Mouse (Mus musculus) R1 (cell line): Measurements from ENCODE around the gene Mtrf1l.
A peak's percentile ranks its signal among the peaks of the same experiment; 100 is the strongest.

Experiments
- DNase-seq: peaks from one replicate; pipeline ENCODE4 v3.0.0-alpha.2; 2018; ENCODE audit warnings: low read depth, low spot score

Mtrf1l gene

DNA sequence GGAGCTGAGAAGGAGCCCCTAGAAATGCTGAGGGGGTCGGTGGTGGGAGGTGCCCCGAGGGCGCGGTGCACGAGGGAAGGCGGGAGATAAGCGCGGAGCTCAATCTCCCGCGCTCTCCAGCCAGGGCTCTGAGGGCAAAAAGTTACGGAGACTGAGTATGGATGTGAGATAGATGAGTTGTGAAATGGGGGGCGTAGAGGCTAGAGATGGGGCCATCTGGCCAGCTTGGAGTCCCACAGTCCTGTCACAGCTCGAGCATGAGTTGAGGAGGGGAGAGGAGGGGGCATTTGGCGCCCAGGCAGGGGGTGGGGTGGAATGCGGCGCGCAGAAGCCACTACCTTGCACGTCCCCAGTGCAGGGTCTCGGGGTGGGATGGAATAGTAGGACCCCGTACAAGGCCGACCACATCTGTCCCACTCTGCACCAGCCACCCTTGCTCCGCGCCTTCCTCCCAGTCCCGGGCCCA lies 19.0 kb downstream of the Mtrf1l start:
- peak; percentile 51 for DNase-seq

DNA sequence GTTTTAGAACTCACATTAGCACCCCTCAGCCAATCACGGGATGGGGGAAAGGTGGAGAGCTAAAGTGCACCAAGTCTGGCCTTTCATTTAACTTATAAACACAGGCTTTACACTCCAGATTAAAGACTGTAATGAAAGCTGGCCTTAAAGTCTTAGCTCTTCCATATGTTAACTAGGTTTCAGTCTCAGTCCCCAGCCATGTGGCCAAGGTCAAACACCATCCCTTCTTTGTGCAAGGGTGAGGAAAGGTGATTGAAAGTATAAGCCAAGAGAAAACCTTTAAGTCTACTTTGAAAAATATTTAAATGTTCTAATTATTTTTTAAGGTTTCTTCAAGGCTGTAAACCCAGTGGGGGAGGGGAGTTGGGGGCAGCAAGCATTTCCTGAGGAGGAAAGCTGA lies 20.0 kb downstream of the Mtrf1l start:
- no peak for DNase-seq

DNA sequence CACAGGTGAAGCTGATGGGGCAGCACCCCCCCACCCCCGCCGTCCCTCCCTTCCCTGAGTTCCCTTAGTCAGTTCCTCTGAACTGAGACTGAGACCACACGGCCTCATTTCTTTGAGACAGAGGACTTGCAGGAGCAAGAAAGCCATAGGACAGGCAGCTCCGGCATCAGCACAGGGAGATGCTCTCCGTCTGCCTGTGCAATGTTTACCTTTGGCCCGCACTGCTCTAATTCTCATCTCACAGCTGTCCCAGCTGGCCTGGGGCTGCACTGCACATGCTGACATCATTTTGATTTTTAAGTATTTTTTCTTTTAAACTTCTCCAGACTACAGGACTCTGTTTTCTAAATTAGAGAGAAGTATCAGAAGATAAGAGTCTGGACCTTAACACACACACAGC lies 20.8 kb downstream of the Mtrf1l start:
- DNase-seq = no peak

DNA sequence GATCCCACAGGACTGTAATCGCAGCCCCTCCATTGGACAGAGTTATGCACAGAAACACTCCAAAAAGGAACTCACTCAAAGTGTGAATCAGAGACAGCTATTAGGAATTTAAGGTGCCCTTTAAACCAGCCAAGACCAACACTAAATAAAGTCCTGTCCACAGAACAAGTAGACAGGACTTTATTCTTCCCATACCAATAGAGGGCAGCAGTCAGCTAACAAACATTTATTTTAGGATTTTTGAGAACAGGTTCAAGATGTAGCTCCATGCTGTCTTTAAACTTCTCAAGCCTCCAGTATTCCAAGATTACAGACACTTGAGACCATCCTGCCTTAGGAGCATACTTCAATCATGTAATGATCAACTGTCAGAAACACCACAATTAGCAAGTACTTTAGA lies 23.2 kb downstream of the Mtrf1l start:
- DNase-seq = peak; percentile 44

DNA sequence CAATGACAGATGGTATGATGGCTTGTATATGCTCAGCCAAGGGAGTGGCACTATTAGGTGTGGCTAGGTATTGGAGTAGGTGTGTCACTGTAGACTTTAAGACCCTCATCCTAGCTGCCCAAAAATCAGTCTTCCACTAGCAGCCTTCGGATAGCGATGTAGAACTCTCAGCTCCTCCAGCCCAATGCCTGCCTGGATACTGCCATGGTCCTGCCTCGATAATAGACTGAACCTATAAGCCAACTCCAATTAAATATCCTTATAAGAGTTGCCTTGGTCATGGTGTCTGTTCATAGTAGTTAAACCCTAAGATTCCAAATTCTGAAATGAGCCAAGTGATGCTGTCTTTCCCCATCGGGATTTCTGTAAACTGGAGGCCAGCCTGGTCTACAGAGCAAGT lies 25.6 kb downstream of the Mtrf1l start:
- no peak for DNase-seq

DNA sequence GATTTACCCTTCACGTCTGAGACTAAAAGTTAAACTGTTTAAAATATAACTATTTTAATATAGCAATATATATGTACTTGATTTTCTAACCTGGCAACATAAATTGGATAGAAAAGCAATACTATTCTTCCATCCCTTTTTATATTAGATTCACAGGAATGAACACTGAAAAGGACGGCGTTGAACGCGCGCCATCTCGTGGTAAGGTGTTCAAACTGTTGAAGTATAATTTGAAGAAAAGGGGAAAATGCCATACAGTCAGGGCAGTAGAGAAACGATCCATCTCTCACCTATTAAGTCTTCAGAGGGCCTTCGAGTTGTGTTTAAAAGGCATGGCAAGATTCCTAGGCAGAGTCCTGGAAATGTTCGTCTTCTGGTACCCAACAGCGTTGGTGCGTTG lies 33.1 kb downstream of the Mtrf1l start:
- peak; percentile 48 for DNase-seq

DNA sequence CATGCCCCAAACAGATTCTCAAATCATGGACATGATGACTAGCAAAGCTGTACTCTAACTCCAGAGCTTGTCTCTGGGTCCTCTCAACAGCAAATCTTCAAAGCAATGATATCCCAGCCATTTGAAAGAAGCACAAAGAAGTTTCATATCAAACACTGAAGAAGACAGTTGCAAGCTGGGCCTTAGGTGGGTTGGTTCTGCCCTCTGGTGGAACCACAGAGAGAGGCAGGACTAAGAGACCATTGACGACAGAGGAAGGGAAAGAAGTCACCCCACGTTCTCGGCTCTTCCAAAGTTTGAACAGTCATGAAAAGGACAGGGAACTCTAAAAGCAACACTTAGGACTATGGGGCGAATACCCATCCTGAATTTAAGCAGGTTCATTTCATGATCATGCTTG lies 36.8 kb downstream of the Mtrf1l start:
- DNase-seq = peak; percentile 39
